Mouse (Mus musculus): Measurements from ENCODE around the gene Fcgr4. TPM values are rescaled to one million over a fixed set of nuclear protein-coding genes. Genes with fewer than 3 reads are reported as not detected.

Gene Fcgr4
- polyA plus RNA-seq, 1 experiment = 2.7 TPM

DNA sequence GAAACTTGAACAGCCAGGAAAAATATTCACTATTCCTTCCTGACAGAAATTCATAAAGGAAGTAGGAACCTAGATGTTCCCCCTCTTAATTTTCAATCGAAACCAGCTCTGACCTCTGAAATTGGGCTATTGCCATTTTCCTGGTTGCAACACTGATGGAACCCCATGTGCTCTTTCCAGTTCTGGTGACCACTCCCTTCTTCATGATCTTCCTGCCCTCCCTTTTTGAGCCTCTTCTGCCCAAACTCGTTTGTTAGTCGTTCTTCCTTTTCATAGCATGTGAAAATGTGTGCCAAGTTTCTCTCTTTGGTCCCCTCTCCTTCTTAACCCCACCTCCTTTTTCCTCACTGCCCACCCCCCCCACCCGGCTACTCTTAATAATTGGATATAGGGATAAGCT is 7.0 kb upstream of the Fcgr4 start:
- DNase-seq (ENCODE audit: low spot score) = no peak

- DNase-seq (ENCODE audit: low spot score) = no peak
These were observed 1.9 kb upstream of the Fcgr4 start for GRCm38 (mm10) chr1:171016676-171017356.

DNA sequence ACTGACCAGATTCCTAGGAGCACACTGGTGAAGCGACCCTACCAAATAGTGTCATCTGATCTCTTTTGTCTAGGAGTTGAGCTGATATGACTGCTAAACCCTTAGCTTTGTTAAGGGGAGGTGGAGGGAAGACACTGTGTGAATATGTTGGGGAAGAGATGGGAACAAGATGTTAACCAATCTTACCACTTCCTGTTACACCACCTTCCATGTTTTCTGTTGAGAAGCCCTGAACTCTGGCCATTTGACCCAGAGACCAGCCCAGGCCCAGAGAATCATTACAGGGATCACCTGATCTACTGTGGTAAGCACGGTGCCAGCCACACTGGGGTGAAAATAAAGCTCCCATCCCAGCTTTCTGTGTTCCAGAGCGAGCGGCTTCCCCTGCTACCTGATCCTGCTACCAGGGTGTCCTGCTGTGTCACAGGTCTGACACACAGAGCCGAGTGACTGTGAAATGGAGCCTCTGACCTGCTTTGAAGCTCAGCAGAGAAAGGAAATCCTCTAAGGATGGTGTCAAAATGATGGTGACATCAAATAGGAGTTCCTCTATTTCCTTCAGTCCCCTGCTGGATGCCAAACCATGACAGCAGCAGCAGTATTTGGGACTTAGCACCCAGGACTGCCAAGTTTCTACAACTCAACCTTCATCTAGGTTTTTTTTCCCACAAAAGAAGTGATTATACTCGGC is 1.1 kb upstream of the Fcgr4 start:
- DNase-seq (ENCODE audit: low spot score) = no peak

- no peak for DNase-seq (ENCODE audit: low spot score)
These were observed 711 bp downstream of the Fcgr4 start for GRCm38 (mm10) chr1:171019311-171019950.

DNA sequence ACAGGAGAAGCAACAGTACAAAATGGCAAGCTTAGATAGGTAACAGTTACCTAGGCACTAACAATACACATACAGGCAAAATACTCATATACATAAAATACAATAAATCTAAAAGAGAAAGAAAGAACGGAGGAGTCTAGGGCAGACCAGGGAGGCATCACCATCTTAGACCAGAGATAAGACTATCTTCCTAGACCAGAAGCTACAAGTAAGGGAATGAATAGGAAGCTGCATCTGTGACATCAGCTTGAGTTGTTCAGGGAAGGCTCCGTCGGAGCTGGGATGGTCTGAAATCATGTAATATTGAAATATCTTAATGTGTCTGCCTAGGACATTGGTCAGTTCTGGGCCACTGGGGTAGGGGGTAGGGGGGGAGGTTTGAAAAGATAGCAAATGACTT is 13.0 kb downstream of the Fcgr4 start:
- DNase-seq (ENCODE audit: low spot score) = no peak

DNA sequence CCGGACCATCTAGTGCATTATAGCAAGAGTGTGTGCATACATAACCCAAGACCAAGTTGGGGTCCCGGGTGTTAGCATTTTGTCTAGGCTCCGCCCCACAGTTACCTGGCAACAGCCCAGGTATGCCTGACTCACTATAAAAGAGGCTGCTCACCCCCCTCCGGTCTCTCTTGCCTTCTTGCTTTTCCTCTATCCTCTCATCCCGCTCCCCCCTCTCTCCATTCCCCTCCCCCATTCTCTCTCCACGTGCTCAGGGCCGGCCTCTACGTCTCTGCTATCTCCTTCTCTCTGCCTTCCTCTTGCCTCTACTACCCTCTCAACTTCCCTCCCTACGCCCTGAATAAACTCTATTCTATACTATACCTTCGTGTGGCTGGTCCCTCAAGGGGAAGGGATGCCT is 14.0 kb downstream of the Fcgr4 start:
- no peak for DNase-seq (ENCODE audit: low spot score)

GRCm38 (mm10) chr1:171033196-171033595 is 14.5 kb downstream of the Fcgr4 start:
- DNase-seq (ENCODE audit: low spot score) = no peak

GRCm38 (mm10) chr1:171033756-171034155 is 15.0 kb downstream of the Fcgr4 start:
- DNase-seq (ENCODE audit: low spot score) = peak; percentile 84

DNA sequence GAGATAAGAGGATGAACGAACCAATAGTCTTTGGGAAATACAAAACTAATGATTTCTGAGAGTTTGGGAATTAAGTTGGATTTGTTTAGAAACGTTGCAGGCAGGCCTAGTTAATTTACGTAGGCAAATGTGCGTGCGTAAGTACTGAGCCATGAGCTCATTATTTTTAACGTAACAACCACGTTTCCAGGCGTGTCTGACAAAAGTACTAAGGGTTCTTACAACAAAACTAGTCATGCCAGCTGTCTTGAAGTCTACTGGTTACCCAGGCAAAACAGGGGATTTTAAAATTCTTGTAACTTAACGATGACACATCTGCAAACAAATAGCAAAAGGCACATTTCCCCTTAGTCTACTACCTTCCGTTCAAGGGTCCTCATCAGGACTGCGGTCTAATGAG is 15.5 kb downstream of the Fcgr4 start:
- DNase-seq (ENCODE audit: low spot score) = no peak

- no peak for DNase-seq (ENCODE audit: low spot score)
These were observed 16.9 kb downstream of the Fcgr4 start for GRCm38 (mm10) chr1:171035611-171036010.

GRCm38 (mm10) chr1:171036550-171037324 is 18.0 kb downstream of the Fcgr4 start:
- DNase-seq (ENCODE audit: low spot score) = peak; percentile 52

DNA sequence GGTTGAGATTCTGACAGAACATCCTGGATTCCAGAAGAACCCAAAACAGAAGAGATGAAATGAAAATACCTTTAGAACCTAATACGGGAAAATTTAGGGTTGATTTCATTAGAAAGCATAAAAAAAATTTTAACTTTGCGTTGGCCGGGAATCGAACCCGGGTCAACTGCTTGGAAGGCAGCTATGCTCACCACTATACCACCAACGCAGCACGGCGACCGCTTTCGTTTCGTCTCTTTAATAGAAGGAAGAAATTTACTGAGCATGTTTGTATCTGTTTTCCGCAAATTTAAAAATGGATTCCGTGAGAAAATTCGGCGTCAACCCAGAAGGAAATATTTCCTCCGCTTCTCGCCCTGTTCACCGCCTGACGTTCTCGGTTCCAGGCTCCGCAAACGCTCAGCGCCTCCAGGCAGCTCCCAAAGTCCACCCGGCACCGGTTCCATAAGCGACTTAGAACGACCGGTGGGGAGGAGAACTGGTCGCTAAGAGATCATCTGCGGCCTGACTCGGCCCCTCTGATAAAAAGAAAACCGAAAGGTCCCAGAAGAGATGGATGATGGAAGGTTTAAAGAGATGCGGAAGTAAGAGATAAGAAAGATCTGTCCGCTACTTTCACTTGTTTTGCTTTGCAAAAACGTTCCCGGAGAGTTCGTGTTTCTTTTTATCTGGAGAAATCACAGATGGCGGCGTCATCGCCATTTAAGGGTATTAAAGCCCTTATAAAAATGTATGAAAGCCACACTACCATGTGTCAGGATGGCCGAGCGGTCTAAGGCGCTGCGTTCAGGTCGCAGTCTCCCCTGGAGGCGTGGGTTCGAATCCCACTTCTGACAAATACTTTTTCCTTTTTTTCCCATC is 19.4 kb downstream of the Fcgr4 start:
- DNase-seq (ENCODE audit: low spot score) = peak; percentile 66

DNA sequence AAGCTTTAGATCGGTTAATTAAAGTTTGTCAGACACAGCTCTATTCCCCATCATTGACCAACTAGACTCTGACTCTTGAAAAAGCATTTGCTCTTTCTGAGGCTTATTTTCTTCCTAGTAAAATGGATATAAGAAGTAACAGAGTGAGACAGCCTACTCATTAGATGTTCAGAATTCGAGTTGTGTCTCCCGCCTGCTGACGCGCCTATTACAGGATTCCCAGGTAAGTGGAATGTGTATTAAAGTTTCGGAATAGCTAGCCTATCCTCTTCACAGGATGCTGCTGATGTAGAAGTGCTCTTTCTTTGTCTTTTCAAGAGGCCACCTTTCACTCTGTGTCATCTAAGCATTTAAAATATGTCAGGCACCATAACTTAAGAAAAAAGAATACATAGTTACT is 20.4 kb downstream of the Fcgr4 start:
- no peak for DNase-seq (ENCODE audit: low spot score)

DNA sequence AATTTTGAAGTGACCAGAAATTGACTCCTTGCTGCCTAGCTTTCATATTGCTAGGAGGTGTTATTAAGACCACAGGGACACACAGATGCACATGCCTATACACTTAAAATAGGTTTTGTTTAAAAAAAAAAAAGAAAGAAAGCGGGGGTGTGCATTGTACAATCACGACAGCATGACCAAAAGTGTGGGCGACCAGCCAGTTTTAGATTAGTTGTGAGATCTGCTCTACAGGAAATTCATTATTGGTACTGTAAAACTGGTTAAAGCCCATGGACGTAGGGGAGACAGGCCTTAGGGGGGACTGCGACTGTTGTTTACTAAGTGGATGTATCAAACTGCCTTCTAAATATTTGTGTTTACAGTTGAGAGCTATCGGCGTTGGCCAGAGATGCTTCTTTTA is 21.2 kb downstream of the Fcgr4 start:
- DNase-seq (ENCODE audit: low spot score) = no peak

- DNase-seq (ENCODE audit: low spot score) = no peak
These were observed 25.0 kb downstream of the Fcgr4 start for GRCm38 (mm10) chr1:171043594-171044153.

- peak; percentile 76 for DNase-seq (ENCODE audit: low spot score)
These were observed 25.8 kb downstream of the Fcgr4 start for GRCm38 (mm10) chr1:171044365-171045078.

GRCm38 (mm10) chr1:171045079-171045465 is 26.4 kb downstream of the Fcgr4 start:
- no peak for DNase-seq (ENCODE audit: low spot score)

DNA sequence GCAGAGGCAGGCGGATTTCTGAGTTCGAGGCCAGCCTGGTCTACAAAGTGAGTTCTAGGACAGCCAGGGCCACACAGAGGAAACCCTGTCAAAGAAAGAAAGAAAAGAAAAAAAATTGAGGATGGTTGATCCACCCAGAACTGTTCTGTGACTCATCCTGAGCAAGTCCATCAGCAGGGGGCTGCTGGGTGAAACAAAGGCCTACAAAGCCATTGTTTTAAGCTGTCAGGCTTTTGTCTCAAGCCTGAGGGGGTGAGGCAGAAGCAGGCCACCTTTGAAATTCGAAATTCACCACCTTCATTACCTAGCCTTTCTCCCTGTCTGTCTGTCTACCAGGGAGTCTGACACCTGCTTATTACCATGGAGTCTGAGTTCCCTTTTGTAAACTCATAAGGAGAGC is 27.8 kb downstream of the Fcgr4 start:
- no peak for DNase-seq (ENCODE audit: low spot score)

DNA sequence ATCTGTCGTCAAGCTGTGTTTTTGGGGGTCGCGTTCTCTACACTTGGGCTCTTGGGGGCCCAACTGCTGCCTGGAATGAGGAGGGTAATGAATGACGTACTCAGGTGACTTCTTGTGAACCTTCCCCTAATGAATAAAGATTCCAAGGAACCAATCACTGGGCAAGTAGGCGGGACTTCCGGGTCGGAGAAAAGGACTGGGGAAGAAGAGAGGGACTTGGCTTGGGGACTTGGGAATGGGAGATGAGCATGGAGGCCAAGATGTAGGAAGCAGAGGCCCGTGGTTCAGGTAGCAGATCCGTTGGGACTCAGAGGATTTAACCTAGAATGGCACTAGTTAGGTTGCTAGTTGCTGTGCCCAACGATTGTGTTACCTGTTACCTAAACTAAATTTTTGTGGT is 30.5 kb downstream of the Fcgr4 start:
- no peak for DNase-seq (ENCODE audit: low spot score)

- no peak for DNase-seq (ENCODE audit: low spot score)
These were observed 32.1 kb downstream of the Fcgr4 start for GRCm38 (mm10) chr1:171050774-171051173.
